Mouse (Mus musculus): Measurements from ENCODE around the gene Srsf11. TPM values are rescaled to one million over a fixed set of nuclear protein-coding genes. Genes with fewer than 3 reads are reported as not detected.

Gene Srsf11
- polyA plus RNA-seq, 1 experiment from 2014 or later: 238 TPM

Other genes with a start within 250 kb of the Srsf11 start
- 54.0 and 58.1 TPM in 2 replicates for gene Cth, start 111.6 kb downstream of the Srsf11 start, polyA plus RNA-seq (2015; fragmentation: Nextera tagmentation; extraction: Ambion mirVana)
- gene Ankrd13c, start 89.4 kb downstream of the Srsf11 start, polyA plus RNA-seq (2015; fragmentation: Nextera tagmentation; extraction: Ambion mirVana): 21.1 and 21.2 TPM in 2 replicates
- gene Lrrc40, start within 50 bp of the Srsf11 start, polyA plus RNA-seq (2015; fragmentation: Nextera tagmentation; extraction: Ambion mirVana): 45.3 and 56.3 TPM in 2 replicates

Data from intestine, embryonic 15.5 days (tissue).